Mouse (Mus musculus): Measurements from ENCODE around the gene Zfp866.

GRCm38 (mm10) chr8:69749544-69750454, 41.2 kb downstream of the Zfp866 start, which contains the start of gene Zfp963:
- TF ChIP-seq CTCF (IDR thresholded peaks at IDR 0.05; ENCODE audit: borderline replicate concordance, control insufficient read depth, extremely low read depth, insufficient read depth, low read length, poor library complexity) (peak; percentile 66; the same call in 1 of the 2 replicates), POLR2A (IDR thresholded peaks at IDR 0.05; ENCODE audit: control insufficient read depth, extremely low read depth, insufficient read depth, low read length, poor library complexity) (peak; percentile 98)

Data from thymus, adult 2 months (tissue).